Mouse (Mus musculus): ENCODE results near the gene Cep170b. TPM values are rescaled to one million over a fixed set of nuclear protein-coding genes. Genes with fewer than 3 reads are reported as not detected.

Cep170b gene
- polyA plus RNA-seq, 1 experiment from 2014 or later = 23.2 TPM

- no peak overlapping the region for H3K4me3 ChIP-seq
- H3K4me1 ChIP-seq = no peaks in the 10 kb centered on the region
- WGBS = 89% methylated on average over 6 of the region's 6 CpGs
- no peak overlapping the region for H3K27ac ChIP-seq
- H3K27me3 ChIP-seq (replicated peaks) = no peaks in the 10 kb centered on the region
- H3K36me3 ChIP-seq = no peaks in the 10 kb centered on the region
- no peak overlapping the region for H3K9ac ChIP-seq
- H3K4me2 ChIP-seq (replicated peaks) = no peak overlapping the region
- no peak for ATAC-seq (ENCODE audit: low FRiP score, low read depth)
- H3K9me3 ChIP-seq = 0 out of 2 replicates have a peak, but pooled peaks cover 9% of the 10 kb centered on the region
These were observed 53.8 kb downstream of the Cep170b start for GRCm38 (mm10) chr12:112774026-112774425.

DNA sequence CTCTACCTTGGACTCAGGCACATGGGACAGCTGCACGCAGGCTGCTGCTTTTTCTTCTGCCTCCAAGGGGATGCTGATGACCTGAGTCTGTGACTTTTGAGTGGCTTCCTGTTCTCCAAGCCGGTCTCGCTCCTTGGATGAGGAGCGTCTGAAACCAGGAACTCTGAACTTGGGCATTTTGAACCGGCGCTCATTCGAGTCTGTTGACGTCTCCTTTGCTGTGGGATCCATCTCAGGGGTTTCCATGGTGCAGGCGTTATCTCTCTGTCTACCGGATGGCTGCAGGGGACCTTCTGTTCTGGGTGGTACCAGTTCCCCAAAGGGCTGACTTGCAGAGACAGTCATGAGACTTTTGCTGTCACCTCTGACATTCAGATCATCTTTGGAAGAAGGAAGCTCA lies 54.2 kb downstream of the Cep170b start:
- H3K4me3 ChIP-seq = no peak overlapping the region
- H3K36me3 ChIP-seq = no peaks in the 10 kb centered on the region
- no peak overlapping the region for H3K4me2 ChIP-seq (replicated peaks)
- 0 out of 2 replicates have a peak, but pooled peaks cover 9% of the 10 kb centered on the region for H3K9me3 ChIP-seq
- 95% methylated on average over 10 of the region's 10 CpGs for WGBS
- H3K4me1 ChIP-seq = no peaks in the 10 kb centered on the region
- no peaks in the 10 kb centered on the region for H3K27me3 ChIP-seq (replicated peaks)
- ATAC-seq (ENCODE audit: low FRiP score, low read depth) = no peak
- no peak overlapping the region for H3K9ac ChIP-seq
- no peak overlapping the region for H3K27ac ChIP-seq

GRCm38 (mm10) chr12:112791026-112791425 lies 70.8 kb downstream of the Cep170b start:
- ATAC-seq (ENCODE audit: low FRiP score, low read depth) = no peak

DNA sequence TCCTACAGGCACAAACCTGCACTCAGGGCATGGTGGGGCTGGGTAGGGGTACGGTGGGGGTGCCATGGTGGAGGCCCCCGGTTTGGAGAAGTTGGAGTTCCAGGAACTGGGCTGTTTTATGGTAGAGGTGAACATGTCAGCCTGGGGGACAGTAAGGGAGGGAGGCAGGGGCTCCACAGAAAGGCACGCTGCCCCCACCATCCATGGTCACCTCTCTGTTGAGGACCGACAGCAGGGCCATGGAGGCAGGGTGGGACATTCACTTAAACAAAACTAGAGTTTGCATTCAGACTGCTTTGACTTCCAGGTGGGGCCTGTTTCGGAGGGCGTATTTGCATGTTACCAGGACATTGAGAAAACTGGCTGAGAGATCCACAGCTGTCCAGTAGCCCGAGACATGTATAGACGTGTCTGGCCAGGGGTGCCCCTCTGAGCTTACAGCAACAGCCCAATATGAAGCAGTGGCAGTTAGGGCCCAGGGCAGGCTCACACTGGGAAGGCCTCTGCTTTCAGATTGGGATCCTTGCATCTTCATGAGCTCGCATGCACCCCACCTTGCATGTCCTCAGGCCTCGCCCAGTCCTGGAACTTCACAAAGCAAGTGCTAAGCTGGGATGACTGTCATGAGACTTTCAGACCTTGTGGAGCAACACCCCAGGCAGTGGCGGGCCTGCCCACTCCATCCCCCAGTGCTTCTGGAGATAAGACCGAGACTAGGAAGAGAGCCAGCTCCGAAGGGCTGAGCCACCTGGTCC lies 73.5 kb downstream of the Cep170b start:
- Histone ChIP-seq H3K9me3 (no peaks in the 10 kb centered on the region), H3K27ac (no peak overlapping the region), H3K4me1 (peaks cover 6% of the 10 kb centered on the region), H3K4me3 (no peak overlapping the region), H3K36me3 (no peaks in the 10 kb centered on the region), H3K9ac (no peak overlapping the region), H3K27me3 (replicated peaks) (peaks cover 3% of the 10 kb centered on the region; the same call in 1 of the 2 replicates), H3K4me2 (replicated peaks) (no peak overlapping the region)
- no peak for ATAC-seq (ENCODE audit: low FRiP score, low read depth)
- WGBS = 81% methylated on average over 13 of the region's 13 CpGs

More at GRCm38 (mm10) chr12:112791026-112791425, 70.8 kb downstream of the Cep170b start:
- Histone ChIP-seq H3K9me3 (no peaks in the 10 kb centered on the region), H3K4me3 (no peak overlapping the region), H3K27me3 (replicated peaks) (no peaks in the 10 kb centered on the region), H3K4me1 (peaks cover 6% of the 10 kb centered on the region), H3K27ac (no peak overlapping the region), H3K36me3 (no peaks in the 10 kb centered on the region), H3K4me2 (replicated peaks) (no peak overlapping the region), H3K9ac (no peak overlapping the region)
- WGBS = 77% methylated on average over 8 of the region's 8 CpGs

DNA sequence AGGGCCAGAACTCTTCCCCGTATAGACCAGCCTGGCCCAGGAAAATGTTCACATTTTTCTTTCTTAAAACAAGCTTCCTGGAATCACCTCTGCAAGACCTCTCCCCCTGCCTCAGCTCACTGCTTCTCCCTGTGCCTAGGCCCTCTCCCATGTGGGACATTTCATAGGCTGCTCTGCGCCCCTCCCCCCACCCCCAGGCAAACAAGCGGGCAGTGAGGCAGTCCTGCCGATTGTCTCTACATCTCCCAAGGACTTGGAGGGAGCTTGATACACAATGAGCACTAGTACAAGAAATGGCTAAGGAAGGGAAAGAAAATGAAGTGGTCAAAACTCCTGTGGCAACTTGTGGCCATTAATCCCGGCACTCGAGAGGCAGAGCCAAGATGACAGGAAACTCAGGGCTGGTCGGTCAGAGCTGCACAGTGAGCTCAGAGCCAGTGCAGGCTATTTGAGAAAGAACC lies 74.1 kb downstream of the Cep170b start:
- no peak overlapping the region for H3K4me3 ChIP-seq
- no peak for ATAC-seq (ENCODE audit: low FRiP score, low read depth)
- no peaks in the 10 kb centered on the region for H3K36me3 ChIP-seq
- no peak overlapping the region for H3K9ac ChIP-seq
- 36% methylated on average over 7 of the region's 7 CpGs for WGBS
- no peaks in the 10 kb centered on the region for H3K9me3 ChIP-seq
- H3K4me1 ChIP-seq = peaks cover 6% of the 10 kb centered on the region
- no peak overlapping the region for H3K27ac ChIP-seq
- no peak overlapping the region for H3K4me2 ChIP-seq (replicated peaks)
- H3K27me3 ChIP-seq (replicated peaks) = peaks cover 3% of the 10 kb centered on the region; the same call in 1 of the 2 replicates

DNA sequence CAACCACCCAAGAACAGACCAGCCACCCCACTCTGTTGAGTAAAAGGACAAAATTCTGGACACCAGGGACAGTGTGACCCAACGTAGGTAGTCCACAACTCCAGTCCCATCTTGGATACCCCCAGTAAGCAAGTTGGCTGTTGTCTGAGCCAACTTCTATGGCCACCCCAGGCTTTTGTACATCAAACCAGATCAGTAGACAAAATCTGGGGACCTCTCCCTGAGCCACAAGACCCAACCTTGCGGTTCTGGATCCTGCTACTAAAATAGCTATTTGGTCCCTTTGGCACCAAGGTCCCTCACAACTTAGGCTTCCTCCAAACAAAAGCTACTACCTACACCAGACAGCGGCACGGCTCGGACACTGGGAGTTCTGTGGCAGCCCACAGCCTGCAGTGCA lies 74.7 kb downstream of the Cep170b start:
- no peak for ATAC-seq (ENCODE audit: low FRiP score, low read depth)
- H3K27ac ChIP-seq = no peak overlapping the region
- H3K4me1 ChIP-seq = peaks cover 6% of the 10 kb centered on the region
- H3K9ac ChIP-seq = no peak overlapping the region
- H3K27me3 ChIP-seq (replicated peaks) = peaks cover 5% of the 10 kb centered on the region
- H3K9me3 ChIP-seq = no peaks in the 10 kb centered on the region
- no peaks in the 10 kb centered on the region for H3K36me3 ChIP-seq
- H3K4me3 ChIP-seq = no peak overlapping the region
- 91% methylated on average over 5 of the region's 5 CpGs for WGBS
- H3K4me2 ChIP-seq (replicated peaks) = no peak overlapping the region

GRCm38 (mm10) chr12:112795466-112796104 lies 75.3 kb downstream of the Cep170b start:
- Histone ChIP-seq H3K9me3 (no peaks in the 10 kb centered on the region), H3K4me2 (replicated peaks) (0 out of 2 replicates have a peak overlapping the region, but pooled peaks have one; percentile 9), H3K27ac (no peak overlapping the region), H3K4me1 (peaks cover 6% of the 10 kb centered on the region), H3K4me3 (no peak overlapping the region), H3K9ac (no peak overlapping the region), H3K36me3 (no peaks in the 10 kb centered on the region), H3K27me3 (replicated peaks) (peaks cover 8% of the 10 kb centered on the region)
- WGBS = 72% methylated on average over 18 of the region's 18 CpGs
- no peak for ATAC-seq (ENCODE audit: low FRiP score, low read depth)

Small RNA genes lying within 50 kb of the gene (microRNA-seq; reads per million reads assigned to microRNA genes)
- gene Mir6940 = 1.1 reads per million

Other genes with a start within 250 kb of the Cep170b start
- 0.10 and 0.13 TPM in 2 replicates for gene A530016L24Rik, start 231.0 kb upstream of the Cep170b start, polyA plus RNA-seq (2016; fragmentation: Nextera tagmentation; extraction: Ambion mirVana)
- gene Tmem179, start 203.7 kb upstream of the Cep170b start, polyA plus RNA-seq (2016; fragmentation: Nextera tagmentation; extraction: Ambion mirVana) = 16.4 and 17.9 TPM in 2 replicates
- gene Inf2, start 131.7 kb upstream of the Cep170b start, polyA plus RNA-seq (2016; fragmentation: Nextera tagmentation; extraction: Ambion mirVana) = 1.1 and 2.2 TPM in 2 replicates
- 3.2 and 3.7 TPM in 2 replicates for gene Adssl1, start 100.4 kb upstream of the Cep170b start, polyA plus RNA-seq (2016; fragmentation: Nextera tagmentation; extraction: Ambion mirVana)
- gene Siva1, start 75.8 kb upstream of the Cep170b start, polyA plus RNA-seq (2016; fragmentation: Nextera tagmentation; extraction: Ambion mirVana) = 108 and 130 TPM in 2 replicates
- 184 and 201 TPM in 2 replicates for gene Akt1, start 45.6 kb upstream of the Cep170b start, polyA plus RNA-seq (2016; fragmentation: Nextera tagmentation; extraction: Ambion mirVana)
- gene Zbtb42, start 41.6 kb upstream of the Cep170b start, polyA plus RNA-seq (2016; fragmentation: Nextera tagmentation; extraction: Ambion mirVana) = 4.0 and 5.4 TPM in 2 replicates
- 5.1 and 5.8 TPM in 2 replicates for gene Pld4, start 40.2 kb downstream of the Cep170b start, polyA plus RNA-seq (2016; fragmentation: Nextera tagmentation; extraction: Ambion mirVana)
- gene Ahnak2, start 82.2 kb downstream of the Cep170b start, polyA plus RNA-seq (2016; fragmentation: Nextera tagmentation; extraction: Ambion mirVana) = 0.93 and 1.2 TPM in 2 replicates
- 16.5 and 18.6 TPM in 2 replicates for gene Clba1, start 88.5 kb downstream of the Cep170b start, polyA plus RNA-seq (2016; fragmentation: Nextera tagmentation; extraction: Ambion mirVana)
- 103 and 109 TPM in 2 replicates for gene Cdca4, start 109.0 kb downstream of the Cep170b start, polyA plus RNA-seq (2016; fragmentation: Nextera tagmentation; extraction: Ambion mirVana)
- not detected in 2 replicates for gene Gpr132, start 147.8 kb downstream of the Cep170b start, polyA plus RNA-seq (2016; fragmentation: Nextera tagmentation; extraction: Ambion mirVana)
- 9.7 and 10.5 TPM in 2 replicates for gene Jag2, start 209.3 kb downstream of the Cep170b start, polyA plus RNA-seq (2016; fragmentation: Nextera tagmentation; extraction: Ambion mirVana)
- 56.2 and 57.5 TPM in 2 replicates for gene Nudt14, start 221.7 kb downstream of the Cep170b start, polyA plus RNA-seq (2016; fragmentation: Nextera tagmentation; extraction: Ambion mirVana)